Mouse (Mus musculus) olfactory bulb, adult 2 months (tissue): ENCODE data around the gene Olfr924.

Experiments
- CTCF ChIP-seq: fragments of 200-500 bp; IDR thresholded peaks from 2 replicates; pipeline ENCODE4 v1.5.1; 2012; ENCODE audit warnings: low read depth, mild to moderate bottlenecking, low read length, moderate library complexity; ENCODE audit not compliant: insufficient read depth
- POLR2A ChIP-seq: fragments of 200-500 bp; IDR thresholded peaks from 2 replicates; pipeline ENCODE4 v1.6.1; 2012; ENCODE audit warnings: mild to moderate bottlenecking, low read depth, low read length, moderate library complexity; ENCODE audit not compliant: insufficient read depth

DNA sequence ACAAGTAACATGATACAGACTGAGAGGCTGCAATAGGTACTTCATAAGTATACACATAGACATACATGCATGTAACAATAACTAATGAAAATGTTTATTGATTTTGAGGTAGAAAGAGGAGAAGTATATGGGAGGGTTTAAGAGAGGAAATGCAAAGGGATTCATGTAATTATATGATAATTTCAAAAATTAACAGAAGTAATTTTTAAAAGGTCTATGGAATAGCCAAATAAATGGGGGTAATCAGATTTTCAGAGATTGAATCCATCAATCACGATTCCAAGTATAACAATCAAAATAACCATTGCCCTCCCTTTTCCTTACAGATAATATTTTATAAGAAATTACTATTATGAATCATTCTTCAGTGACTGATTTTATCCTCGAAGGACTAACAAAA, 32.6 kb downstream of the Olfr924 start, which contains the start of gene Olfr926:
- TF ChIP-seq CTCF (no peak), POLR2A (no peak)
